Mouse (Mus musculus): ENCODE data around the gene Hist3h2a.

DNA sequence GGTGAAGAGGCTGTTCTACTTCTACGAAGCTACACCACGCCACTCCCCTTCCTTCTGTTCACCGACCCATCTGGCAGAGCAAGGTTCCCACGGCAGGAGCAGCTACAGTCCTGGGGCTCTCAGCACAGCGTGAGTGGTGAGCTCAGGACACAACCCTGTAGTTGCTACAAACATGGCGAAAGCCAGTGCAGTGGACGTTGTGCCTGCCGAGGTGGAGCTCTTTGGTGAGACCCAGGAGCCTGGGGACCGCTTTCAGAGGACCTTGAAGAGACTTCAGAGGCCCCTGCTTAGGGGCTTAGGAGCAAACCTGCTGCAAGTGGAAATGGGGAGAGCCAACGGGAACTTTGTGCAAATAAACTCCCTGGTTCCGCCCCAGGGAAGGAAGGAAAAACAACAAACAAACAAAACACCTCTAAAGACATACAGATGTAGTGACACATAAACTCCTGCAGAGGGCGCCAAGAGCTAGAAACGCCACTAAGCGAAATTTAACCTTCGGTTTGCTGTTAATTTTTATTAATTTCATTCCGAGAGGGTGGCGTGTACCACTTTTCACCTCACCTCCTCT lies 39.9 kb upstream of the Hist3h2a start:
- TF ChIP-seq E2F4 (IDR thresholded peaks at IDR 0.05; ENCODE audit: insufficient read depth) (no peak), REST (IDR thresholded peaks at IDR 0.05; ENCODE audit: insufficient read depth, insufficient read length) (no peak), POLR2A (IDR thresholded peaks at IDR 0.05; ENCODE audit: insufficient read length, low read depth) (no peak), MYOD1 (IDR thresholded peaks at IDR 0.05; ENCODE audit: control insufficient read depth in 1 of 3, insufficient read length in 2 of 3, low read depth in 2 of 3) (no peak), TCF12 (IDR thresholded peaks at IDR 0.05; ENCODE audit: insufficient read depth, poor library complexity, severe bottlenecking) (no peak), POLR2AphosphoS2 (IDR thresholded peaks at IDR 0.05; ENCODE audit: insufficient read length, low read depth) (no peak), MYOG (IDR thresholded peaks at IDR 0.05; ENCODE audit: control insufficient read depth in 1 of 3, insufficient read depth in 1 of 3, insufficient read length in 2 of 3, low read depth in 2 of 3) (no peak), CEBPB (IDR thresholded peaks at IDR 0.05; ENCODE audit: insufficient read depth, poor library complexity, severe bottlenecking) (no peak), MAX (IDR thresholded peaks at IDR 0.05; ENCODE audit: low read depth) (no peak), SRF (IDR thresholded peaks at IDR 0.05; ENCODE audit: control insufficient read depth, insufficient read length, low read depth) (no peak), USF1 (IDR thresholded peaks at IDR 0.05; ENCODE audit: low read depth) (no peak)

Measured in myocyte (in vitro differentiated cells).